Mouse (Mus musculus) ES-E14 (cell line): ENCODE measurements around the gene Gm47969. TPM values are rescaled to one million over a fixed set of nuclear protein-coding genes. Genes with fewer than 3 reads are reported as not detected.

Source experiments
- DNase-seq: peaks from one replicate; pipeline ENCODE4 v3.0.0-alpha.2; 2013; ENCODE audit warnings: low read depth, low spot score
- H3K27ac ChIP-seq: 2 replicates; pipeline ENCODE4 v1.5.1; 2012; ENCODE audit warnings: low read depth, mild to moderate bottlenecking, low read length, moderate library complexity, mixed read lengths; ENCODE audit not compliant: poor library complexity, insufficient read depth, severe bottlenecking
- H3K36me3 ChIP-seq: 2 replicates; pipeline ENCODE4 v1.6.1; 2012; ENCODE audit warnings: mild to moderate bottlenecking, low read length, moderate library complexity, mixed read lengths; ENCODE audit not compliant: control insufficient read depth, poor library complexity, insufficient read depth, severe bottlenecking
- H3K4me1 ChIP-seq, 2 experiments: fragments of 150-350 bp in 1 of 2; sonication (generic) in 1 of 2; 2 replicates each; pipeline ENCODE4 v1.6.1; 2012; ENCODE audit warnings: low read length in 2 of 2, mild to moderate bottlenecking in 1 of 2, mixed read lengths in 1 of 2; ENCODE audit not compliant: control insufficient read depth in 2 of 2, insufficient read depth in 2 of 2, poor library complexity in 1 of 2
- H3K4me3 ChIP-seq, 2 experiments: fragments of 150-350 bp in 1 of 2; sonication (generic) in 1 of 2; 2 replicates each; pipeline ENCODE4 v1.5.1; 2012; ENCODE audit warnings: low read length in 2 of 2, low read depth in 1 of 2, mild to moderate bottlenecking in 1 of 2, mixed read lengths in 1 of 2; ENCODE audit not compliant: insufficient read depth in 1 of 2, poor library complexity in 1 of 2, severe bottlenecking in 1 of 2
- H3K9ac ChIP-seq: 2 replicates; pipeline ENCODE4 v1.6.1; 2012; ENCODE audit warnings: low read depth, mild to moderate bottlenecking, low read length, mixed read lengths; ENCODE audit not compliant: poor library complexity, insufficient read depth, severe bottlenecking
- H3K9me3 ChIP-seq: fragments of 150-350 bp; sonication (generic); 2 replicates; pipeline ENCODE4 v1.6.1; 2012; ENCODE audit warnings: low read depth, mild to moderate bottlenecking, low read length; ENCODE audit not compliant: control insufficient read depth, insufficient read depth
- CHD2 ChIP-seq: IDR thresholded peaks from 2 replicates; pipeline ENCODE4 v1.6.1; 2014; ENCODE audit warnings: mild to moderate bottlenecking, low read depth, low read length, inconsistent platforms
- HCFC1 ChIP-seq: IDR thresholded peaks from 2 replicates; pipeline ENCODE4 v1.6.1; 2012; ENCODE audit warnings: low read length, inconsistent platforms, borderline replicate concordance; ENCODE audit not compliant: insufficient read depth
- MAFK ChIP-seq: IDR thresholded peaks from 2 replicates; pipeline ENCODE4 v1.6.1; 2014; ENCODE audit warnings: mild to moderate bottlenecking, low read depth, low read length, inconsistent platforms; ENCODE audit not compliant: insufficient read depth
- ZC3H11A ChIP-seq: IDR thresholded peaks from 2 replicates; pipeline ENCODE4 v1.6.1; 2012; ENCODE audit warnings: low read depth, mild to moderate bottlenecking, inconsistent platforms, low read length, borderline replicate concordance
- ZNF384 ChIP-seq: IDR thresholded peaks from 2 replicates; pipeline ENCODE4 v1.6.1; 2012; ENCODE audit warnings: low read depth, low read length, inconsistent platforms
- in situ Hi-C, 2 experiments: fragments of 600-800 bp; cut with MboI; formaldehyde crosslinking; loops; one replicate each; pipeline ENCODE4 v1.15.1; 2025; ENCODE audit warnings: low sequenced_read_pairs in 2 of 2, inconsistent platforms in 1 of 2; ENCODE audit not compliant: unreplicated experiment in 2 of 2
- total RNA-seq: library from RNA; depleted of rRNA; stranded (reverse); fragments of 300-350 nt; gene quantifications from 2 replicates; pipeline ENCODE4 v1.2.3, GENCODE M21; 2012

Gene Gm47969
- total RNA-seq, 1 experiment = 0.22 TPM

DNA sequence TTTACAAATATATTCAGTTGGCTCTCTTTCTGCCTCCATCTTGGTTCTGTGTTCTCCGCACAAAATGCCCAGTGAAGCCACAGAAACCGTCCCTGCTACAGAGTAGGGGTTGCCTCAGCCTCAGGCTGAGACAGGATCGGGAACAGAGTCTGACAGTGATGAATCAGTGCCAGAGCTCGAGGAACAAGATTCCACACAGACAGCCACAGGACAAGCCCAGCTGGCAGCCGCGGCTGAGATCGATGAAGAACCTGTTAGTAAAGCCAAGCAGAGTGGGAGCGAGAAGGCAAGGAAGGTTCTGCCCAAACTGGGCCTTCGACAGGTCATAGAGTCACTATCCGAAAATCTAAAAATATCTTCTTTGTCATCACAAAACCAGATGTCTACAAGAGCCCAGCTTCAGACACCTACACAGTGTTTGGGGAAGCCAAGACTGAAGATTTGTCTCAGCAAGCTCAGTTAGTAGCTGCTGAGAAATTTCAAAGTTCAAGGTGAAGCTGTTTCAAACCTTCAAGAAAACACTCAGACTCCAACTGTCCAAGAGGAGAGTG, 29.3 kb upstream of the Gm47969 start:
- no peak overlapping the region for H3K4me3 ChIP-seq
- DNase-seq = no peak
- TF ChIP-seq MAFK = no peak
- no peak for TF ChIP-seq CHD2
- TF ChIP-seq ZNF384 = no peak
- TF ChIP-seq ZC3H11A = no peak
- TF ChIP-seq HCFC1 = no peak
- in situ Hi-C loops = no loop called here
- H3K4me1 ChIP-seq = no peaks in the 10 kb centered on the region
- H3K27ac ChIP-seq = no peak overlapping the region
- no peaks in the 10 kb centered on the region for H3K36me3 ChIP-seq
- H3K9ac ChIP-seq = no peak overlapping the region
- no peaks in the 10 kb centered on the region for H3K9me3 ChIP-seq

DNA sequence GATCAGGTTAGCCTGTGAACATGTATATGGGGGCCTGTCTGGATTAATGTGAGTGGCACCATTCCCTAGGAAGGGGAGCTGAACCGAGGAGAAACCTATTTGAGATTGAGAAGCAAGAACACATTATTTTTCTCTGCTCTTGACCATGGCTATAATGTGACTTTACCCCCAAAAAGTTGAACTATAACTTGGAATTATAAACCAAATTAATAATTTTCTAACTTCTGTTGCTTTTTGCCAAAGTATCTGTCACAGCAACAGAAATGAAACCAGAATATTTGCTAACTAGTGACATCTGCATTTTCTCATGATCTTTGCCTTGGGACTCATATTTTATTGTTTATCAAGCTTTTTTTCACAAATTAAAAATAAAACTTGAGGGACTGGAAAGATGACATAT, 28.2 kb upstream of the Gm47969 start:
- H3K4me1 ChIP-seq = no peaks in the 10 kb centered on the region
- no peak overlapping the region for H3K4me3 ChIP-seq
- H3K9me3 ChIP-seq = no peaks in the 10 kb centered on the region
- in situ Hi-C loops = no loop called here
- H3K9ac ChIP-seq = no peak overlapping the region
- H3K27ac ChIP-seq = no peak overlapping the region
- DNase-seq = no peak
- TF ChIP-seq ZC3H11A = no peak
- no peak for TF ChIP-seq MAFK
- TF ChIP-seq ZNF384 = no peak
- no peak for TF ChIP-seq CHD2
- no peak for TF ChIP-seq HCFC1
- H3K36me3 ChIP-seq = no peaks in the 10 kb centered on the region

DNA sequence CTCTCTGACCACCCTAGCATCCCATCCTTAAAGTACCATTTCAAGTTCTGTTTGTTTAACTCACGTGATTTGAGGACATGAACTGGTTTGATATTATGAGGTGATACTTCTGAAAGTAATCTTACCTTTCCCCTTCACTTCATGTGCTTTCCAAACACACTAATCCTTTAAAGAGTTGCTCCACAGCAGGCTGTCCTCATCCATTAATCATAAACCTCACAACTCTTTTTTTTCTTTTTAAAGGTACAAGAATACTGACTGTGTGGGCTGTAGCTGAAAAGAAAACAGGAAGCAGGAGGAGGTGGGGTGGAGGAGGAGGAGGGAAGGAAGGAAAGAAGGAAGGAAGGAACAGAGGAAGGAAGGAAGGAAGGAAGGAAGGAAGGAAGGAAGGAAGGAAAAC, 12.8 kb upstream of the Gm47969 start:
- H3K27ac ChIP-seq = no peak overlapping the region
- H3K9me3 ChIP-seq = no peaks in the 10 kb centered on the region
- TF ChIP-seq HCFC1 (no peak), MAFK (no peak), CHD2 (no peak), ZNF384 (no peak), ZC3H11A (no peak)
- H3K36me3 ChIP-seq = no peaks in the 10 kb centered on the region
- no peaks in the 10 kb centered on the region for H3K4me1 ChIP-seq
- no peak overlapping the region for H3K4me3 ChIP-seq
- in situ Hi-C loops = no loop called here
- DNase-seq = no peak
- H3K9ac ChIP-seq = no peak overlapping the region

DNA sequence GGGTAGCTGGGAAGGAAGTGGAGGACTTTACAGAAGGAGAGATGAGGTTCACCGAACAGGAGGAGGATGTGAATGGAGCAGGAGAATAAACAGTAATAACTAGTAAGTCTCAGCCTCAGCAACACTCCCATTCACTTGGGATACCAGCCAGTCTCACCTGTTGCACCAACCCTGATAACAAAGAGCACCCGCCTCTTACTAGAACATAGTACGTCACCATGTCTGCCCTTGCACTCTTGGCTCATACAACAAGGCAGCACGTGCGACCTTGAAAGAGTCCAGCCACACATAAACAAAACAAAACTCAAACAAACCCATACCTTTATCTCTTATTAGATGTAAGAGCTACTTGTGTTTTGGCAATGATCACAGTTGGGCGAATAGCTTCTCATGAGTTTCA, 12.2 kb upstream of the Gm47969 start:
- Histone ChIP-seq H3K9me3 (no peaks in the 10 kb centered on the region), H3K4me1 (0 out of 4 replicates have a peak, but pooled peaks cover 0 to 1% of the 10 kb centered on the region in 2 experiments), H3K36me3 (no peaks in the 10 kb centered on the region), H3K27ac (no peak overlapping the region), H3K4me3 (no peak overlapping the region), H3K9ac (no peak overlapping the region)
- TF ChIP-seq ZC3H11A (no peak), HCFC1 (no peak), CHD2 (no peak), ZNF384 (no peak), MAFK (no peak)
- in situ Hi-C loops = no loop called here
- DNase-seq = no peak

DNA sequence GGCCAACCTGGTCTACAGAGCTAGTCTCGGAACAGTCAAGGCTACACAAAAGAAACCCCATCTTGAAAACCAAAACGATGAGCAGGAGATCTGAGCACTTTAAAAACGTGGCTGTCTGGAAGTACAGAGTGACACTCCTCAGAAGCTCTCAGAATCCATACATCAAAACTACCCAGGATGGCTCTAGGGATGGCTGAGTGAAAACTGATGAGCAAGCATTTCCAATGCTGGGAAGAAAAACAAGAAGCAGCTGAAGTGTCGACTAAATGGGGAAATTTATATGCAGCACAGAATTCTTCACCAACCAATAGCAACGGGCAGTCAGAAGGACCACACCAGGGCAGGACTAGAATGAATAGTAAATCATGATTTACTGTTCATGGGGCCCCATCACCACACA, 10.2 kb upstream of the Gm47969 start:
- in situ Hi-C loops = no loop called here
- no peak for TF ChIP-seq CHD2
- TF ChIP-seq ZNF384 = no peak
- no peak for TF ChIP-seq HCFC1
- TF ChIP-seq MAFK = peak; percentile 72
- H3K9me3 ChIP-seq = no peaks in the 10 kb centered on the region
- no peaks in the 10 kb centered on the region for H3K36me3 ChIP-seq
- no peak overlapping the region for H3K27ac ChIP-seq
- H3K4me1 ChIP-seq = peaks cover 0 to 3% of the 10 kb centered on the region in 2 experiments; a peak in 3 of 4 replicates
- no peak overlapping the region for H3K9ac ChIP-seq
- DNase-seq = no peak
- no peak overlapping the region for H3K4me3 ChIP-seq
